In genomic region chr14:18893121-18893946, GRCm38 (mm10) we compare ENCODE assay signal across 8 mouse cellular contexts. TPM values are rescaled to one million over a fixed set of nuclear protein-coding genes. Genes with fewer than 3 reads are reported as not detected.
DNase-seq lines count a peak whose midpoint lies in the region; ATAC-seq and TF ChIP-seq lines count a peak whose summit lies in the region.

No protein-coding gene starts in this region.

- H3K27ac ChIP-seq in gastrocnemius, adult 2 months: peak overlapping the region; percentile 83
- peak overlapping the region; percentile 90 for H3K27ac ChIP-seq in hindbrain, embryonic 16.5 days (ENCODE audit: low read depth, low read length)

- no peaks in the 10 kb centered on the region; the same call in 1 of the 2 replicates for H3K9me3 ChIP-seq in hindbrain, embryonic 16.5 days (ENCODE audit: control insufficient read depth, low read length)

- peak overlapping the region; percentile 91 for H3K9ac ChIP-seq in hindbrain, embryonic 16.5 days (ENCODE audit: low read depth, low read length)

- H3K27me3 ChIP-seq in hindbrain, embryonic 16.5 days (replicated peaks; ENCODE audit: control insufficient read depth, insufficient read depth, low read length): no peaks in the 10 kb centered on the region

- peak overlapping the region; percentile 78 for H3K4me2 ChIP-seq in hindbrain, embryonic 16.5 days (ENCODE audit: low read length)

- H3K36me3 ChIP-seq in hindbrain, embryonic 16.5 days (ENCODE audit: control insufficient read depth, insufficient read depth, low read length): no peaks in the 10 kb centered on the region

- intact Hi-C loops in gastrocnemius, adult 2 months (cut with DNase I): loop anchor here (10.0 kb wide), 2 partner anchors 319 to 629 kb away; no protein-coding TSS in a partner anchor

- TF ChIP-seq CTCF in gastrocnemius, adult 2 months (IDR thresholded peaks at IDR 0.05): no peak

- DNase-seq in WW6 (ENCODE audit: low read depth, low spot score): peak; percentile 56
- peak; percentile 91 to 97 for DNase-seq in cerebellum, postnatal 25 days
- DNase-seq in gastrocnemius, adult 2 months: peak; percentile 97
- DNase-seq in left cerebral cortex, adult 11 months (ENCODE audit: low spot score): peak; percentile 81
- DNase-seq in lung, postnatal 36 days: peak; percentile 95
- DNase-seq in retina, postnatal 1 day: peak; percentile 96
- peak; percentile 95 for DNase-seq in thymus, postnatal 4 days

- under 1% methylated on average over 45 of the region's 116 CpGs for whole genome bisulfite sequencing in hindbrain, embryonic 16.5 days

- ATAC-seq in hindbrain, embryonic 16.5 days: peak; percentile 94

- peak overlapping the region; percentile 85 for H3K4me3 ChIP-seq in gastrocnemius, adult 2 months
- peak overlapping the region; percentile 81 for H3K4me3 ChIP-seq in hindbrain, embryonic 16.5 days (ENCODE audit: low read length)

- peaks cover 3% of the 10 kb centered on the region; the same call in 1 of the 2 replicates for H3K4me1 ChIP-seq in hindbrain, embryonic 16.5 days (ENCODE audit: control insufficient read depth, insufficient read depth, low read depth, low read length)

RNA-seq across cellular contexts. Expression of gene Ube2e2, which starts 0.7 kb away (rescaled TPM):
- 1 to 10 TPM; 5.7 to 7.2 TPM for total RNA-seq in gastrocnemius, adult 2 months (2021)
- polyA plus RNA-seq in hindbrain, embryonic 16.5 days (2015; fragmentation: Nextera tagmentation; extraction: Ambion mirVana): 145 and 157 TPM in 2 replicates

Comparison
In these comparisons a context has a peak if more than half of its experiments do, and no peak if none do; other contexts are left out.
1. Peak in every context shown above with its lines: DNase-seq, ATAC-seq, H3K4me3 ChIP-seq and H3K27ac ChIP-seq.